Mouse (Mus musculus) frontal cortex, adult 2 months (tissue): ENCODE results near the gene Pnkd. TPM values are rescaled to one million over a fixed set of nuclear protein-coding genes. Genes with fewer than 3 reads are reported as not detected.

Source experiments
- DNase-seq, 2 experiments: peaks; one replicate each; pipeline ENCODE4 v3.0.0; 2022; ENCODE audit warnings: low spot score in 1 of 2; ENCODE audit errors: extremely low spot score in 1 of 2
- polyA plus RNA-seq: library from polyadenylated mRNA; depleted of rRNA; stranded (reverse); fragments of >200 nt; gene quantifications from 2 replicates; pipeline ENCODE4 v1.2.3, GENCODE M21; 2012

Pnkd gene
- polyA plus RNA-seq, 1 experiment = 110 TPM

DNA sequence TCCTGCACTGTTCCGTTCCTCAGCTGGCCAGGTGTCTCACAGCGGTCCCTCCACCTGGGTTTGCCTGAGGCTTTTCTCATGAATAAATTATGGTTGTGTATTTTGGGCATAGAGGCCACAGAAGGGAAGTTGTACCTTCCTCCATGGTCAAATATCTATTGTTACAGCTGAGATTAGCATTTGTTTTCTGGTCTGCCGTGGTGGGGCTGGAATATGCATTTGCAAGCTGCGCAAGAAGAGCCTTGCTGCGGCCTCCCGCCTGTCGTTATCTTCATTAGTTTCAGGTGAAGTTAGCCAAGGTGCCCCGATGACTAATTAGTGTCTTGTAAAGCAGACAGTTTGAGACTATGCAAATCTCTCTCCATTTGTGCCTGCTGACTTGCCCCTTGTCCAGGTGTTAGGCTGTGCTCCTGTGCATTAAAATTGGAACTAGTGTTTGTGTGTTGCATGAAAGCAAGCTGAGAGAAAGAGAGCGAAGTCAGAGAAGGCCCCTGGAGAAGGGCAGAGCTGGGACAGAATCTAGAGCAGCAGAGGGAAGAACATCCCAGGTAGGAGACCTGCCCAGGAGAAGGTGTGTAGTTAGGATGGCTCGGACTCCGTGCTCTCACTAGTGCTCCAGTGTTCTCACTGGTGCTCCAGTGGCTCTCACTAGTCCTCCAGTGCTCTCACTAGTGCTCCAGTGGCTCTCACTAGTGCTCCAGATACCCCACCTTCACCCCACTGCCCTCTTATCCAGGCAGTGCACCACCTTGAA is 59.6 kb downstream of the Pnkd start:
- DNase-seq = no peak

DNA sequence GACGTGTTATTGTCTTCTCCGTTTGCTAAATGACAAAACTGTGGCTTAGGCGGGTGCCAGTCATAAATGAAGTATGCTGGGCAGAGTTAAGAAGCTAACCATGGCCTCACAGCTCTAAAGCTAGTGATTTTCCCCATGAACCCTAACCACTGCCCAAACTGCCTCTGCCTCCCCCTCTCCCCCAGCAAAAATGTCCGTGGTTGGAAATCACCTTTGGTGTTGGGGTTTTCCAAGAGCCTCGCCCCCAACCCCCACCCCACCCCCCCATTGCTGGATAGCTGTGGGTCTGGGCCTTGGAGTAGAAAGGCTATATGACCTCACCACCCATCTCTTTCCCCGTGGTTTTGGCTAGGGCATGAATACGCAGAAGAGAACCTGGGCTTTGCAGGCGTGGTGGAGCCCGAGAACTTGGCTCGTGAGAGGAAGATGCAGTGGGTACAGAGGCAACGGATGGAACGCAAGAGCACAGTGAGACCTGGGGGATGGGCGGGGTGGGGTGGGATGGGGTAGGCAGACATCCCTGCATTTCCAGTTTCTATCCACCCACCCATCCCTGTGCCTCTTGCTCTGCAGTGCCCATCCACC is 66.5 kb downstream of the Pnkd start:
- DNase-seq = no peak

DNA sequence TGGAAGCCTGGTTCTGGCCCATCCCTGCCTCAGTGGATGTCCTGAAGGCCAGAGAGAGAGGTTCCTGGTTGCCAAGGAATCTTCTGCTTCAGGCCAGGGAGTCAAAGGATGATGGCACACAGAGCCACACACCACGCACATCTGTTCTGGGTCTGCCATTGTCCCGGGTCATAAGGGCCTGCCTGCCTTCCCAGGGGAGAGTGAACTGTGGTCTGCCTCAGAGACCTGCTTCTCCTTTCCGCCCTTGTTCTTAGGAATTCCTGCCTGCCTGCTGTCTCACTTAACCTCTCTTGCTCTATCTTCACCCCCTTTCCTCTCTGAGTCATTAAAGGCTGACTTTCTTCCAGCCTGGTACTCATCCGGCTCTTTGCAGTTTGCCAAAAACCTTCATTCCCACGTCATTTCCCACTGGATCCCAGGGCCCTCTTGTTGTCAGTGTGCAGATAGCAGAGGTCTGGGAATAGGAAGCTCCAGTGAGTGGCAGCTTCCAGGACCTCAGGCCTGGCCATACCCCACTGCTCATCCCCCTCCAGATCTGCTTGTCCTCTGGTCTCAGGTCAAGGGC is 67.9 kb downstream of the Pnkd start:
- no peak for DNase-seq

DNA sequence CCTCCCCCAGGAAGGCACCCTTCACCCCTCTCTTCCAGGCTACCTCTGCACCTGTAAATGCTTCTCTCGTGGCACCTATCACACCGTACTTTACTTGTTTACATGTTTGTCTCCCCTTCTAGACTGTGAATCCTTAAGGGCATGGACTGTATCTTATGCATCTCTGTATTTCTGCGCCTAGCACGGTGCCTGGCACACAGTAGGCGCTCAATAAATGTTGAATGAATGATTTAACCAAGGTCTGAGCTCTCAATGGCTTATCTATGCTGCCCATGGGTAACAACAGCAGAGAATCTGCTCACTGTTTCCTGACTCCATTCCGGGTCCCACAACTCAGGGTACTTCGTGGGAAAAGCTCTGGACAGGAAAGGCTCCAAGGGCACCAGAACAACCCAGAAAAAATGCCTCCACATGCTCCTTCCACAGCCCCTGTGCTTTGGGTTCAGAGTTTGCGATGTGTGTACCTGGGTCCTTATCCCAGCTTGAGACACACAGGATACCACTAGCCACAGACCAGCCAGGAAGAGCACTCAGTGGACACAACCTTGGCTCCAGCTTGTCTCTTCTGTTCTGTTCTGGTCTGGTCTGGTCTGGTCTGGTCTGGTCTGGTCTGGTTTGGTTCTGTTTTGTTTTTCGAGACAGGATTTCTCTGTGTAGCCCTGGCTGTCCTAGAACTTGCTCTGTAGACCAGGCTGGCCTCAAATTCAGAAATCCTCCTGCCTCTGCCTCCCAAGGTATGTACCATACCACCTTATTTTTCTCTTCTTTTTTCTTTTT is 68.9 kb downstream of the Pnkd start:
- no peak for DNase-seq

DNA sequence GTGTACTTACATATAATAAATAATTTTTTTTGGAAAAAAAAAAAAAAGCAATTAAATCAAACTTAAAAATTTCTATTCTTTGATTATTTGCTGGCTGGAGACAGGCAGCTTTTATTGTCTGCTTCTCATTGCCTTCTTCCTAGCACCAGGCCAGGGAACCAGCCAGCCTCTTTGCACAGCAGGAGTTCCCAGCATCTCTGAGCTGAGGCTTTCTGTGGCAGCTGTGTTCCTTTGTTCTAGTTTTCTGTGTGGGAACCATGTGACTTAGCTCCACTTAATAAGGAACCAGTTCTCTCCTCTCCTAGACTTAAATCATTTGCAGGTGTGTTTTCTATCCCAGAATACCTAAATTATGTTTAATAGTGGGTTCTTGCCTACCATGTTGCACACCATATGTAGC is 72.8 kb downstream of the Pnkd start:
- no peak for DNase-seq

DNA sequence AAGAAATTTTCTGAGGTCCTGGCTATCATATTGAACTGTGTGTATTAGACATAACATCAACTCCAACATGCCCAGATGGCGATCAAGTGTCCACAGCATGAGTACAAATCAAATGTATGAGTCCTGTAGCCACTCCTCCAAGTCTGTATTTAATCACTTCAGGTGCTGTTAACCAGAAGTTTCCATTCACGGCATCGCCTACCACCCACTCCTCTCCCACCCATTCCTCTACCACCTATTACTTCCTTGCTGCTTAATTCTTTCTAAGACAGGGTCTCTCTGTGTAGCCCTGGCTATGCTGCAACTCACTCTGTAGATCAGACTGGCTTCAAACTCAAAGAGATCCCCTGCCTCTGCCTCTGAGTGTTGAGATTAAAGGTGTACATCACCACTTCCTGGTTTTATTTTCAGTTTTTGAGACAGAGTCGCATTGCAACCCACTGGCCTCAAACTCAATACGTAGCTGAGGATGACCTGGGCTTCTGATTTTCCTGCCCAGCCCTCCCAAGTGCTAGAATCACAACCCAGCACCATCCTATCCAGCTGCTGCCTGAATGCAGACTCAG is 75.3 kb downstream of the Pnkd start:
- no peak for DNase-seq

DNA sequence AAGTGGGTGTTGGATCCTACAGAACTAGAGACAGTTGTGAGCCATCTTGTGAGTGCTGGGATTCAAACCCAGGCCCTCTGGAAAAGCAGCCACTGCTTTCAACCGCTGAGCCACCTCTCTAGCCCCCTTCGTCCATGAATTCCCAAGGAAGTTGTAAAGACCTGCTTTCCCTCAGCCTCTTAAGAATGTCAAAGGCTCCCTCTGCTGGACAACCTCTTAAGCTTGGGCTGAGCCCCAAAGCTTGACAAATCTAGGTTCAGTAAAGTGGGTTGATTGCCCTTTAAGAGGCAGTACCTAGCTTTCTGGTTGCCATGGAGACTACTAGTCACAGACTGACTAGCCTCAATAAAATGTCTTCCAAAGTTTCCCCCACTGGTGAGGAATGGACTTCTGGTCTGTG is 77.1 kb downstream of the Pnkd start, which contains the start of gene Catip:
Catip (plus strand) TSS at position 297 of the 400 bp plus-strand sequence.
- peak; percentile 76 to 93 for DNase-seq

DNA sequence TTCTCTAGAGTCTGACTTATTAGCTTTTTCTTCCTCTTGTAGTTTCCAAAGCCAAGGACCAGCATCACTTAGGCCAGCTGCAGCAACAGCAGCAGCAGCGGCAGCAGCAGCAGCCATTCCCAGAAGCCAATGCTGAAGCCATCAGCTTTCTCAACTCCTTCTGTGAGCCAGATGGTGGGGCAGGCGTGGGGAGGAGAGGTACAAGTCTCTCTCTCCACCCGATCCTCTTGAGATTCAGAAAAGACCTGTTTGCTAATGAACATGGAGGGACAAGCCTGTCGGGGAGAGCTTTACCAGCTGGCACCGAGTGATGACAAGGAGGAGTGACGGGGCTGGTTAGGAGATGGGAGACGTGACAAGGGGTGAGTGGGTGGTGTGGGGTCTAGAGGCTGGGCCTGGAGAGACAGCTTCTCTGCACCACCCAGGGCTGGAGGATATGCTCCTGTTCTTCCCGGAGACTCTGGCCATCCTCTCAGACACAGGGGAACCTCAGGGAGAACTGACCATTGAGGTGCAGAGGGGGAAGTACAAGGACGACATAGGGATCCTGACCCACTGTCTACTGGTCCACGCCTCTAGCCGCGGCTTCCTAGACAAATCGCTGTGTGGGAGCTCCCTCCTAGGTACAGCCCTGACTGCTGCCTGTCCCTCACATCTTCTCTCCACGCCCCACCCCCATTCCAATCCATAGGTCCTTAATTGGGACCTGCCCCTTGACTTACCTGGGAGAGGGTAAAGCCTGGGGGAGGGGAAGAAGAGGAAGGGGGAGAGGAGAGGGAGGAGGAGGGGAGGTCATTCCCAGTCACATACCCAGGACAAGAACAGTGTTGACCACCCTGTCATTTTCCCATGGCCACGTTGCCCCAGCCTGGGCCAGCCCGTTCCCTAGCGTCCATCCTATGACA is 77.8 kb downstream of the Pnkd start:
- DNase-seq = peak in 1 of 2 experiments; percentile 48

DNA sequence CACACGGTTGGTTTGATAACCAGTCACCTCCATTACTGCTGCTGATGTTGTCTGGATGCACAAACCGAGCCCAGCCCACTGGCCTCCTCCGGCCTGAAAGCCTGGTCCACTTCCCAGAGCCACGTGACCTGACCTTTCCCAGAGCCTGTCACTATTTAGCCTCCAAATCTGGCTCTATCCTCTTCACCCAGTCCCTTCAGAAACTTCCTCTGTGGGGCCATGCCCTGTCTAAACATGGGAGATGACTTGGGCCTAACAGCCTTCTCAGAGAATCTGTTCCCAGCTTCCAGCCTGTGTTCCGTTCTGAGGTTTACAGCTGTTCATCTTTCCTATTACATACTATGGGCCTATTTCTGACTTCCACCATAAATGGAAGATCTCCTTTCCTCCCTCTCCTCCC is 78.7 kb downstream of the Pnkd start:
- no peak for DNase-seq

DNA sequence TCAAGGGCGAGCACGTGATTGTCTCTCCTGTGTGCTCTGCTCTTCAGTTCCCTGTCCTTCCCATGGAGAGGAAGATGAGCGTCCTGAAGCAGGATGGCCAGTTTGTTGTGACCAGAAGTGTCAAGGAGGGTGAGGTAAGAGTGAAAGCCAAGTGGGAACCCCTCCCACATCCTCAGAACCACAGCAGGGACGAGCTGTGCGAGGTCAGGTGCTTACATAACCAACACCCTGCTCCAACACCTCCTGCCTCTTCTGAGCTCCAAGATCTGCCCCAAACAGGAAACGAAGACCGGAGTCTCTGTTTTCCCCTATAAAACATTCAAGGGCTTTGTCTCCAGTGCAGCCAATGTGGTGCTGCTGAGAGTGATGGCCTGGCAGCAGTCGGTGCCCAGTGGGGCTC is 79.5 kb downstream of the Pnkd start:
- no peak for DNase-seq

DNA sequence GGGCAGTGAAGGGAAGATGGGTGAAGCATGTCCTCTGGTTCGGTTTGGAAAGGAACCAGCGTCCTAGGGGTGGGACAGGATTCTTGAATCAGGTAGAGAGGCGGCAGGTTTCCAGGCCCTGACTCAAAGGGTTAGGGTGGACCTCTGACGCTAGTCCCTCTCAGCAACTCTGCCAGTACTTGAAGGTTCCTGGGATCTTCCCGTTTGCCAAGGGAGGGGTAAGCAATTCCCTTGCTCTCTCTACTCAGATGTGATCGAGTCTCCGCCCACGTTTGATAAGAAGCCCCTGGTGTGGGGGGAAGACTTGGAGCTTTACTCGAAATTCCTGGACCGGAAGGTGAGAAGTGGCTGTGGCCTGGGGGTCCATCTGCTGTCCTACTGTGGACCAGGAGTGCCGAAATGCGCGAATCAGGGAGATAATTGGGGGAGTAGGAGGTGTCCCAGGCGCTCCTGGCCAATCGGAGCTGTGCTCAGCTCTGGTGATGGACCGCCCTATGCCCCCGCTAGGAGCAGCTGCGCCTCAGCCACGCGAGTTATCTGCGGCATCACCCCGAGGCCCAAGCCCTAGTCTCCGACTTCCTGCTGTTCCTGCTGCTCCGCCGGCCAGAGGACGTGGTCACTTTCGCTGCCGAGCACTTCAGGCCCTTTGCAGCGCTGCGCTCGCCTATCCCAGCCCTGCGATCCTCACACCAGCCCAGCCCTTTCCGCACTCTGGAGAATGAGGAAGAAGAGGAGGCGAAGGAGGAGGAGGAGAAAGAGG is 83.3 kb downstream of the Pnkd start:
- no peak for DNase-seq

DNA sequence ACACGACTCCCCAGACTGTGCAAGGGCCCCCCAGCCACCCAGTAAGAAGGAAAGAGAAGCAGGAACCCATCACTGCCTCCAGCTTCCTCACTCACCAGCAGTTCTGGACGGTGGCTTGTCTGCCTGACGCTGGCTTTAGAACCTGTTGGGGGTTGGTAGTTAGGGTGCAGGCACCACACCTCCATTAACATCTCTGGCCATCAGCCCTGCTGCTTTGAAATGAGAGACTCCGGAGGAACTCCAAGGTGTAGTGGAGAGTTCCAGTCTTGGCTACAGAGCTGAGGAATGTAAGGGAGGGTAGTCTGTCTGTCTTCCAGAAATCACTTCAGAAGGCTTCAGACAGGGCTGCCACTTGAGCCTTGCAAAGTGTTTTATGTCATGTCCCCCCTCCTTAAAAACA is 85.3 kb downstream of the Pnkd start:
- DNase-seq = no peak

DNA sequence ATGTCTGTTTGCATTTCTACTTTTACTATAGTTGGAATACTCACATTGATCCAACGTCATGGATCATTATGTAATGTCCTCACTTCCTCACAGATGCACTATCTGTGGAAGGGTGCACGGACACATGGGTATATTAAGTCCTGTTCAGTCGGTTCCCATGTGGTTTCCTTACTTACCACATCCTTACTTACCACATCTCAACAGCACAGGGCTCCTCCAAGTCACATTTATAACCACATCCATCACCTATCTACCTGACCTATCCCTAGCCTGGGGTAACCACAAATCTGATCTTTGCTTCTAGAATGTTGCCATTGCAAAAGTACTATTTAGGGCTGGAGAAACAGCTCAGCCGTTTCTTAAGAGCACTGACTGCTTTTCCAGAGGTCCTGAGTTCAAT is 88.6 kb downstream of the Pnkd start:
- no peak for DNase-seq

DNA sequence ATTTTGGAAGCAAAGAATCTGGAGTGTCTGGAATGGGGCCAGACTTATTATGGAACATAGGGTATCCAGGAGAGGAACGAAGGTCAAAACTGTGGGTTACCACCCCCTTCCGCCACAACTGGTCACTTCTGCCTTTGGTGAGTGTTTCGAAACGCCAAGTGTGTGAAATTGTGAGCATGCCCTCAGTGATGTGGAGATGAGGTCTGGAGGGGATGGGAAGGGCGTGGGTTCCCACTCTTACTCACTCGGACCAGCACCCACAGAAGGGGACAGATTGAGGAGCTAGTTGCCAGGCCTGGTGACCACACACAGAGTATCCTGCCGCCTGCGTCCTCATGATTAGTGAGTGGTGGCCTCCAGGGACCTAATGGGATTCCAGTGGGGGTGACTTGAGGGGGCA is 90.2 kb downstream of the Pnkd start, which contains the start of gene Slc11a1:
Slc11a1 (plus strand) TSS at position 216 of the 400 bp plus-strand sequence.
- DNase-seq = no peak

DNA sequence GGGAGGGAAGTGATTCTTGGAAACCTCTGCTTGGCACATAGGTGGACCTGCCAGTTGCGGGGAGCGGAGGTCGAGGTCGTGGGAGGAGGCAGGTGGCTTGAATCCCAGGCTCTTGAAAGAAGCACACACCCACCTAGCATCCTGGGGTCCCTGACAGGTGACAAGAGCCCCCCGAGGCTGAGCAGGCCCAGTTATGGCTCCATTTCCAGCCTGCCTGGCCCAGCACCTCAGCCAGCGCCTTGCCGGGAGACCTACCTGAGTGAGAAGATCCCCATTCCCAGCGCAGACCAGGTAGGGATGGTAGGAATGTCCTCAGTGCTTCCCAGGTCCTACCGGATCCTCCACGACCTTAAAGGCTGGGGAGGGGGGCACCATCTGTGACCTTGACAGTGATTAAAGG is 90.8 kb downstream of the Pnkd start:
- no peak for DNase-seq

DNA sequence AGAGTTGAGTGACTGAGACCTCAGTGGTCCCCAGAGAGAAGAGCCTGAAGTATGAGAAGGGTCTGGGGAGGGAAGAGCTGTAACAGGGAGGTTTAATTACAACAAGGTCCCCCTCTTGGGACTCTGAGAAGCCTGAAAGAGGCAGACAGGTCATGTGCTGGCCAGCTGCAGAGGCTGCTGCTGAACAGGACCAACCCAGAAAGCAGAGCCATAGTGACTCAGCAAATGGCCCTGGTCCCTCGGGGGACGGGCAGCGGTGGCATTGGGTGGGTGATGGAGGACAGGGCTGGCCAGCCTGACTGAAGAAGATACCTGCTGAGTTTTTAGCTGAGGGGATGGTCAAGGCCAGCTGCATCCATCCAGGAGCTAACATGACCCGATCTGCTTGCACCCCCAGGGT is 91.7 kb downstream of the Pnkd start:
- no peak for DNase-seq

DNA sequence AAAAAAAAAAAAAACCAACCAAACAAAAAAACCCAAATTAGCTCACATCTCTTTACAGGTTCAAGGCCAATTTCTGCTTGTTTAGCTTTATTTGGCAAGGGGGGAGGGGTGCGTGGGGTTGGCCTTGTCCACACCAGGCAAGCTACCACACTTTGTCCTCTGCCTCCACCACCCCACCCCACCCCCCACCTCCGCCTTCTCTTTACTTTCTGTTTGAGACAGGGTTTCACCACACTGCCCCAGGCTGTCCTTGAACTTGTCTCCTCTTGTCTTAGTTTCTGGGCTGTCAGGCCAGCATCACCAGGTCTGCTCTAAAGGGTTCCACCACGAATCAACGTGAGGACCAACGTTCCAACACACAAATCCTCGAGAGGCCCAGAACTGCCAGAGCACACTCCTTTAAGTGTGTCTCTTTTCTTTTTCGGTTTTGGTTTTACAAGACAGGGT is 94.4 kb downstream of the Pnkd start:
- DNase-seq = no peak

DNA sequence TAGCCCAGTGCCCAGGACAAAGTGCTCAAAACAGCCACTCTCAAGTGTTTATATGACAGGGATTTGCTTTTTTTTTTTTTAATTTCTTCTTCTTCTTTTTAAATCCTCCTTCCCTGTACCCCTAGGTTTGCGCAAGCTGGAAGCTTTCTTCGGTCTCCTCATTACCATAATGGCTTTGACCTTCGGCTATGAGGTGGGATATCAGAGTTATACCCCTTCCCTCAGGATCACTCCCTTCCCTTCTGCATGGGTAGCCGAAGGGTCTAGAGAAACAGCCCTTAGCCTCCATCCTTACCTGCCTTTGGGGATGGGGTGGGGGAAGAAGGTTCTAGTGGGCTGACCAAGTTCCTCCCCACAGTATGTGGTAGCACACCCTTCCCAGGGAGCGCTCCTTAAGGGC is 95.8 kb downstream of the Pnkd start:
- no peak for DNase-seq

DNA sequence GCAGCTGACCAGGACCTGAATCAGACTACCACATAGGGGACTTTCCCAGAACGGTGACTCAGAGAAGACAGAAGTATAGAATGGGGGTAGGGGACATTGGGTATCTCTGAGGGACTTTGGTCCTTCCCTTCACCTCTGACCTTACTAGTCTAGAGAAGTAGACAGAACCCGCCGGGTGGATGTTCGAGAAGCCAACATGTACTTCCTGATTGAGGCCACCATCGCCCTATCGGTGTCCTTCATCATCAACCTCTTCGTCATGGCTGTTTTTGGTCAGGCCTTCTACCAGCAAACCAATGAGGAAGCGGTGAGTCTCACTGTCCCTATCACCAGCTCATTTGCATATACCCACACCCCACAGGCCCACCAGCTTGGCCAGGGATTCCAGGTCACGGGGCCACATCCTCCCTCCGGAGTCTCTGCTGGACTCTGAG is 96.9 kb downstream of the Pnkd start:
- no peak for DNase-seq
